Mouse (Mus musculus) left cerebral cortex, adult 18-20 months (tissue): ENCODE data around the gene Cyp3a16. TPM values are rescaled to one million over a fixed set of nuclear protein-coding genes. Genes with fewer than 3 reads are reported as not detected.
"Not testable (repeated sequence)": the region's sequence is repeated elsewhere in the genome, so short reads cannot be mapped to it uniquely, and the experiment has no call there.

Experiments
- DNase-seq, 2 experiments: peaks; one replicate each; pipeline ENCODE4 v3.0.0; 2021 to 2022; ENCODE audit warnings: low spot score in 2 of 2, mixed read lengths in 1 of 2
- long read RNA-seq, 2 experiments: library from polyadenylated mRNA; stranded (forward); transcript quantifications; one replicate each; pipeline ENCODE4 v2.0.0; 2021
- total RNA-seq, 2 experiments: library from RNA; stranded (reverse); gene quantifications; 2 replicates each; pipeline ENCODE4 v1.2.3; 2021

The Cyp3a16 gene
- total RNA-seq, result not detected
- long read RNA-seq, experiment 1, result 0 reads
- long read RNA-seq, experiment 2, result 0 reads

- not testable (repeated sequence) for DNase-seq
Measured at GRCm38 (mm10) chr5:145469623-145470022, at the start of gene Cyp3a16. Cyp3a16 (minus strand) TSS chr5:145469723.

- no peak for DNase-seq
Measured at GRCm38 (mm10) chr5:145490300-145490699, 20.8 kb upstream of the Cyp3a16 start.

DNA sequence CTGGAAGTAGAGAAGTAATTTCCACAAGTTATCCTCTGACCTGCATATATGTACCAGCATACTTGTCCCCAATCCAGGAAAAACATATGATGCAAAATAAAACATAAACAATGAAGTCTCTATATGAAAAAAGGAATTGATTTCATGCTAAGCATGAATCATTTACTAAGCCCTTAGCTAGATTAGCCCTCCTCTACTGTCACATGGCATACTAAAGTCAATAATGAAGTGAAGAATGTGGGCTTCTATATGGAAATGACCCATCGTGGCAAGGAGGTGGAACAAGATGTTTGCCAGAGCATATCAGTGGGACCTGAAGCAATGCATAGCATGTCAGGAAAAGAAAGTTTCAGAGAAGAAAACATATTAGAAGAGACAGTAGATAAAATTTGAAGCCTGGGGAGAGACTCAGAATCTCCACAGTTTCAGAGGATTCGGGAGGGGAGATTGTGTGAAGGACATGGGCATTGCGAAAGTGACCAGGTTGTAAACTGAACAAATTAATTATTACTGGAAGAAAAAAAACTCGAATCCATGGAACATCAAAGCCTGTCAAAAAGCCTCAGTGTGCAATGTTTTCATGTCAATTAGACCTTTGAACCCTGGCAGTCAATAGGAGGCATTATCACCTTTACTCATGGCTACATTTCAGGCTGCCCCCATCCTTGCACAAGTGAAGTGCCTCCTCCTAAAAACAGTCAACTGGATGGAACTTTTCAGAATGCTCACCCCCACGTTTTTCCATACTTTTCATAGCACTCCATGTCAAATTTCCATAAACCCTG, 5.0 kb downstream of the Cyp3a16 start:
- DNase-seq, result no peak

DNA sequence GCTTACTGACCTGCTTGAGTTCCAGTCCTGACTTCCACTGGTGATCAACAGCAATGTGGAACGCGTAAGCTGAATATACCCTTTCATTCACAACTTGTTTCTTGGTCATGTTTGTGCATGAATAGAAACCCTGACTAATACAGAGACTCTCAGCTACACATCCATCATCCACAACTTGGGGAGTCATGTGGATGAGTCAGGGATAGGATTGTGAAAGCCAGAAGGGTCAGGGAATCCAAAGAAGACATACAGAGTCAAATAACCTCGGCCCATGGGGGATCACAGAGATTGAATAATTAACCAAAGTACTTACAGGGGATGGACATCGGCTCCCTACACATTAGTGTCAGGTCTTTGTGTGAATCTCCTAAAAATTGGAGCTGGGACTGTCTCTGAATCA, 7.2 kb downstream of the Cyp3a16 start:
- DNase-seq, result no peak

GRCm38 (mm10) chr5:145454389-145454788, 15.1 kb downstream of the Cyp3a16 start:
- no peak for DNase-seq

GRCm38 (mm10) chr5:145433688-145434087, 35.8 kb downstream of the Cyp3a16 start:
- no peak for DNase-seq

- no peak for DNase-seq
Measured at GRCm38 (mm10) chr5:145431004-145431403, 38.5 kb downstream of the Cyp3a16 start.

GRCm38 (mm10) chr5:145422287-145422686, 47.2 kb downstream of the Cyp3a16 start:
- DNase-seq, result no peak

DNA sequence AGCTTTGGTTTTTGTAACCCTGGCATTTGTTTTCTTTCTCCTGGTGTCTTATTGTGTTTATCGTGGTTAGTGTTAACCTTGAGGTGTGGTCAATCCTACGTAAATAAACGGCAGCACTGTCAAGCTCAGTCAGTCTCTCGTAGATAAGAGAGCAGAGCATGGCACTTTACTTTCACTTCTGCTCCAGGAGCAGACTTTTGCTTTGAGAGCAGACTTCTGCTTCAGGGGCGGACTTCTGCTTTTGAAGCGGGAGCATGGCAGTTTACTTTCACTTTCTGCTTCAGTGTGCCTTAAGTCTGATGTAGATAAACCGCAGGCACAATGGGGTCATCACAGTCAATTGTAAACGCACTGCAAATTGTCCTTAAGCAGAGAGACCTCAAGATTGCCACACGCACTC, 54.1 kb downstream of the Cyp3a16 start:
- not testable (repeated sequence) for DNase-seq

Other genes starting within 250 kb of the Cyp3a16 start
- gene Zfp655, start 238.0 kb downstream of the Cyp3a16 start, total RNA-seq, result 10 to 100 TPM; 30.0 to 33.0 TPM
- 10 to 100 TPM; 19.6 to 22.9 TPM for gene Zscan25, start 189.2 kb downstream of the Cyp3a16 start, total RNA-seq
- not detected for gene Cyp3a57, start 124.4 kb downstream of the Cyp3a16 start, total RNA-seq
- gene Cyp3a41b, start 115.0 kb upstream of the Cyp3a16 start, total RNA-seq, result not detected